Mouse (Mus musculus) ES-Bruce4 (cell line): Measurements from ENCODE around the gene Slc5a5. TPM values are rescaled to one million over a fixed set of nuclear protein-coding genes. Genes with fewer than 3 reads are reported as not detected.

Source experiments
- H3K27ac ChIP-seq: 2 replicates; pipeline ENCODE4 v1.5.1; 2012; ENCODE audit warnings: low read length, inconsistent platforms; ENCODE audit not compliant: insufficient read depth
- H3K27me3 ChIP-seq: 2 replicates; pipeline ENCODE4 v1.6.1; 2012; ENCODE audit warnings: mild to moderate bottlenecking, low read length, inconsistent platforms; ENCODE audit not compliant: control insufficient read depth, poor library complexity, insufficient read depth, severe bottlenecking
- H3K36me3 ChIP-seq: 2 replicates; pipeline ENCODE4 v1.6.1; 2012; ENCODE audit warnings: inconsistent platforms, mild to moderate bottlenecking, low read length, moderate library complexity; ENCODE audit not compliant: control insufficient read depth, poor library complexity, insufficient read depth, severe bottlenecking
- H3K4me1 ChIP-seq: one replicate; pipeline ENCODE4 v1.8.1; 2011; ENCODE audit warnings: low read length; ENCODE audit not compliant: control insufficient read depth, insufficient read depth
- H3K4me3 ChIP-seq: 2 replicates; pipeline ENCODE4 v1.5.1; 2011; ENCODE audit warnings: low read depth, mild to moderate bottlenecking, low read length
- H3K9ac ChIP-seq: 2 replicates; pipeline ENCODE4 v1.6.1; 2012; ENCODE audit warnings: low read depth, mild to moderate bottlenecking, inconsistent platforms; ENCODE audit not compliant: poor library complexity, severe bottlenecking
- H3K9me3 ChIP-seq: replicated peaks from 2 replicates; pipeline ENCODE4 v1.6.1; 2012; ENCODE audit warnings: mild to moderate bottlenecking, low read length, inconsistent platforms; ENCODE audit not compliant: control insufficient read depth, poor library complexity, insufficient read depth, severe bottlenecking
- CTCF ChIP-seq: IDR thresholded peaks from one replicate; pipeline ENCODE4 v1.8.1; 2011; ENCODE audit warnings: low read depth, low read length
- EP300 ChIP-seq: IDR thresholded peaks from 2 replicates; pipeline ENCODE4 v1.6.1; 2011; ENCODE audit warnings: low read depth, low read length; ENCODE audit not compliant: insufficient read depth
- POLR2A ChIP-seq: IDR thresholded peaks from one replicate; pipeline ENCODE4 v1.8.1; 2011; ENCODE audit warnings: low read length; ENCODE audit not compliant: insufficient read depth
- polyA plus RNA-seq: library from polyadenylated mRNA; stranded (reverse); fragments of >200 nt; gene quantifications from 2 replicates; pipeline ENCODE4 v1.2.4, GENCODE M21; 2011; ENCODE audit warnings: low read depth; ENCODE audit not compliant: missing spikeins, insufficient read depth, insufficient read length

Gene Slc5a5
- polyA plus RNA-seq, 1 experiment = 13.3 TPM

DNA sequence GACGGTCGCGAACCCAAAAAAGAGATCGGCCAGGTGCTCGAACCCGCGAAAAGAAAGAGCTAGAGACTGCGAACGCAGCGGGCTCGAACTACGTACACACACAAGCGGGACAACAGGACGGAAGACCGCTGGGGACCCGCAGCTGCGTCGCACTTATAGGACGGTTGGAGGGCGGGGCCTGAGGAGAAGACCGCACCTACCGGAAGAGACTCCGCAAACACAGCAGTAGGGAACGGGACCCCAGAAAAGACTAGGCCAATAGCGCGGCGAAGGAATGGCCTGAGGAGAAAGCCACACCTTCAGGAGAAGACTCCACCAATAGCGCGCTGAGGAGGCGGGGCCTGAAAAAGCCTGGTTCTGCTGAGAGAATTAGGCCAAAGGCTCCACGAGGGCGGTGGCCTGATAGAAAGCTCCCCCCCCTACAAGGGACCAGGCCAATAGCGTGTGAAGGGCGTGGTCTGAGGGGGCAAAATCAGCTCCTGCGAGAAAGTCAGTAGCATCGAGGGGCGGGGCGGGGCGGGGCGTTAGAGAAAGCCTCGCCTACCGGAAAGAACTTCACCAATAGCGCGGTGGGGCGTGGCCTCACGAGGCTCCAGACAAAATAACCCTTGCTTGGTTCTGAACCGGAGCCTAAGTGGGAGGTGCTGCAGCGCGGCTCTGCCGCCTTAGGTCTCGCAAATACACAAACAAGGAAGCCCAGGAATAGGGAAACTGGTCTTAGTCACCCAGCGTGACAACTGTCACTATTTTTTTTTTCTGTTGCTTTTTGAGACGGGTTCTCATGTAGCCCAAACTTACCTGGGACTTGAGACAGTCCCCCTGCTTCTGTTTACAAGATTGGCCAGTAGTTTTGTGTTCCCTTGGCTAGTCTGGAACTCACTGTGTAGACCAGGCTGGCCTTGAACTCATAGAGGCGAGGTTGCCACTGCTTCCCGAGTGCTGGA lies 52.9 kb downstream of the Slc5a5 start, which contains the start of gene Arrdc2:
Gene Arrdc2, minus strand, starts transcription at position 313 of the 944 bp plus-strand sequence.
- Histone ChIP-seq H3K9me3 (no peaks in the 10 kb centered on the region), H3K27ac (peak within 1 kb of the TSS; percentile 86), H3K36me3 (peaks cover 14% of the 10 kb centered on the region), H3K4me1 (no peaks in the 10 kb centered on the region), H3K27me3 (no peaks in the 10 kb centered on the region), H3K4me3 (peak within 1 kb of the TSS; percentile 78), H3K9ac (peak within 1 kb of the TSS; percentile 82)
- peak; percentile 73; the same call in 1 of the 2 replicates for TF ChIP-seq EP300
- peak; percentile 100 for TF ChIP-seq POLR2A
- no peak for TF ChIP-seq CTCF

DNA sequence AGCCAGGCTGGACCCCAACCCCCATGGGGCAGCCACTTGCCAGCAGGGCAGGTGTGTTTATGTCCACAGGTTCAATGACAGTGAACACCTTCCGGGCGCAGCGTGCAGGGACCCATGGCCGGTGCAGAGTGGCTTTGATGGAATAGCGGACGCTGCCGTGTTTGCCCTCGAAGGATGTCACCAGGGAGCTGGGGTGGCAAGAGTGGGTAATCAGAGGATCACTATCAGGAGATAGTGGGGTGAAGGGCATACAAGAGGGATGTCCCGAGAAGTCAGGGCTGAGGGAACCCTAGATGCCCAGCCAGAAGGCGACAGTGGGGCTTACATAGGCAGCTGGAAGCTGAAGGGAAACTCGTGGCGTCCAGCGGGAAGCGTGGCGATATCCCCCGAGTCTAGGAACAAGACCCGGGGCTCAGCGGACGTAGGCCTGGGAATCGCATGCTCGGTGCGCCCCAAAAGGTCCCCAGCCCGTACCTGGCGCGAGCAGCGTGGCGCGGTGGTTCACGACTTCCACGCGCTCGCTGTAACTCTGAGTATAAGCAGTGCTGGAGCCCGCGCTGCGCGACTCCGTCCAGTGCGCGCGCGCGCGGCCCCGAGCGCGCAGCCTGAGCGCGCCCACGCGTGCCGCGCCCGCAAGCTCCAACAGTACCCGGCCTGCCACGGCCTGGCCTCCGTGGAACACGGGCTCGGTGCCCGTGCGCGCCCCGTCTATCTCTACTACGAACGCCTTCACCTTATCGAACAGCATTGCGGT lies 53.7 kb downstream of the Slc5a5 start:
- Histone ChIP-seq H3K9me3 (no peaks in the 10 kb centered on the region), H3K4me3 (peak overlapping the region; percentile 78), H3K27ac (peak overlapping the region; percentile 85), H3K27me3 (no peaks in the 10 kb centered on the region), H3K36me3 (peaks cover 14% of the 10 kb centered on the region), H3K4me1 (no peaks in the 10 kb centered on the region), H3K9ac (peak overlapping the region; percentile 82)
- no peak for TF ChIP-seq CTCF
- no peak for TF ChIP-seq POLR2A
- TF ChIP-seq EP300 = no peak

DNA sequence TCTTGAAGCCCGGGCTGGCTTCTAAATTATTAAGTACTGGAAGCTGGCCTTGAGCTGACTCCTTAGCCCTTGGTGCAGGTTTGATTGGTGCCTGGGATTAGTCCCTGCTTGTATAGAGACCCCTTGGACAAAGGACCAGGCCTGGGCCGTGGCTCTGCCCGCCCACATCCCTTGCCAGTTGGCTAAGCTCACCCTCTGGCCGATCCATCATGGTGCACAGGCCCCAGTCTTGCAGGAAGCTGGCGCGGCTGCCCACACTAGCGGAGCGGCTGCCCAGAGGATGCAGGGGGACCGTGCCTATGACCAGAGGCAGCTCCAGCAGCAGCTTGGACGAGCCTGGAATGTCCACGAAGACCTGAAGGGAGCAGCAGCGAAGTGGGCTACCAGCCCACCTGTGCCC lies 55.9 kb downstream of the Slc5a5 start:
- Histone ChIP-seq H3K9me3 (no peaks in the 10 kb centered on the region), H3K36me3 (peaks cover 14% of the 10 kb centered on the region), H3K4me3 (no peak overlapping the region), H3K4me1 (no peaks in the 10 kb centered on the region), H3K27ac (no peak overlapping the region), H3K9ac (no peak overlapping the region), H3K27me3 (no peaks in the 10 kb centered on the region)
- TF ChIP-seq CTCF = no peak
- no peak for TF ChIP-seq EP300
- TF ChIP-seq POLR2A = no peak

DNA sequence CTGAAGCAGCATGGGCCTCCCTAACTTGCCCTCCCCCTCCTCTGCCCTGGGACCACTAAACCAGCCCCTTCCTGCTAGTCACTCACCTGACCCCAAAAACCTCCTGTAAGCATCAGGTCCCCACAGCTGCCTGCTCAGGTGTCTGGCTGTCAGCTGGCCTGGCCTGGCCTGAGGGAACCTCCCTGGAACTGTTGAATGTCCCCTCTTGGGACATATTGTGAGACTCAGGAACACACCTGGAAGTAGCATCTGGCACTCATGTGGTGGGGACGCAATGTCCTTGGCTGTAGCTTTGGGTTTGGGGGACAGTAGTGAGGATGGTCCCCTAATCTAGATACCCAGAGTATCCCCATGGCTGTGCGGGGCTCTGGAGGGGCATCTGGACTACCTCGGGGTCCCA lies 58.5 kb downstream of the Slc5a5 start:
- no peak for TF ChIP-seq POLR2A
- no peak for TF ChIP-seq CTCF
- Histone ChIP-seq H3K9me3 (no peaks in the 10 kb centered on the region), H3K4me3 (no peak overlapping the region), H3K36me3 (peaks cover 14% of the 10 kb centered on the region), H3K27me3 (no peaks in the 10 kb centered on the region), H3K27ac (no peak overlapping the region), H3K4me1 (no peaks in the 10 kb centered on the region), H3K9ac (no peak overlapping the region)

DNA sequence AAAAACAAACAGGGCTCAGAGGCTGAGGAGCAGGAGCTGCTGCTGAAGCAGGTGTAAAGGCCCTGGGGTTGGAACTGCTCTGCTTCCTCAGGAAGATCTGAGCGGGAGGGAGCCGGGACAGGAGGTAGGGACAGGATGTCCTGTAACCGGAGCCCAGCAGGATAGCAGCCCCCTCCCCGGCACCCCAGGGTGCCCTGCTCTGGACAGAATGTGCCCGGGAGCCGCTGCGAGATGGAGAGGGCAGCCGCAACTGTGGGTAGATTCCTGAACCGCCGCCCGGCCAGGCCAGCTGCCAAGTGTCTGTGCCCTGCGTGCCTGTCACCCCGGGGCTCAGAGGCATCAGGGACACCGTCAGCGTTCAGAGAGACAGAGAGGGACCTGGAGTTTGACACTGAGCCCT lies 59.0 kb downstream of the Slc5a5 start:
- TF ChIP-seq POLR2A (no peak), EP300 (no peak), CTCF (no peak)
- no peak overlapping the region for H3K27ac ChIP-seq
- no peaks in the 10 kb centered on the region for H3K9me3 ChIP-seq
- H3K4me3 ChIP-seq = no peak overlapping the region; the same call in 1 of the 2 replicates
- H3K36me3 ChIP-seq = peaks cover 14% of the 10 kb centered on the region
- H3K9ac ChIP-seq = no peak overlapping the region
- no peaks in the 10 kb centered on the region for H3K4me1 ChIP-seq
- no peaks in the 10 kb centered on the region for H3K27me3 ChIP-seq
